Mouse (Mus musculus) embryonic fibroblast, embryonic 13.5 days (primary cell): ENCODE measurements around the gene Pard3.

Experiments
- CTCF ChIP-seq: IDR thresholded peaks from 2 replicates; pipeline ENCODE4 v1.5.1; 2011; ENCODE audit warnings: mild to moderate bottlenecking, control low read depth, low read length, moderate library complexity, borderline replicate concordance; ENCODE audit not compliant: insufficient read depth
- POLR2A ChIP-seq: IDR thresholded peaks from 2 replicates; pipeline ENCODE4 v1.6.1; 2011; ENCODE audit warnings: low read depth, mild to moderate bottlenecking, control low read depth, low read length, moderate library complexity

GRCm38 (mm10) chr8:127063551-127064360 lies at the start of gene Pard3:
- TF ChIP-seq POLR2A: peak; percentile 61
- peak; percentile 45; the same call in 1 of the 2 replicates for TF ChIP-seq CTCF
